Mouse (Mus musculus) MEL (cell line): Measurements from ENCODE around the gene Pnp.

Experiments used
- CHD2 ChIP-seq: IDR thresholded peaks from 2 replicates; pipeline ENCODE4 v1.6.1; 2011; ENCODE audit warnings: low read length, improper control_type of control experiment
- CTCF ChIP-seq, 3 experiments: IDR thresholded peaks in 2 of 3; conservative IDR thresholded peaks in 1 of 3; 2 replicates each; pipeline ENCODE4 v1.5.1; 2011 to 2012; ENCODE audit warnings: low read length in 3 of 3, low read depth in 2 of 3, mild to moderate bottlenecking in 2 of 3, improper control_type of control experiment in 1 of 3, inconsistent platforms in 1 of 3, mixed read lengths in 1 of 3, moderate library complexity in 1 of 3; ENCODE audit not compliant: control insufficient read depth in 1 of 3, insufficient read depth in 1 of 3, poor library complexity in 1 of 3, severe bottlenecking in 1 of 3
- ELF1 ChIP-seq: IDR thresholded peaks from 2 replicates; pipeline ENCODE4 v1.6.1; 2014; ENCODE audit warnings: low read depth, mild to moderate bottlenecking, inconsistent platforms, low read length, improper control_type of control experiment, moderate library complexity
- GABPA ChIP-seq: IDR thresholded peaks from 2 replicates; pipeline ENCODE4 v1.6.1; 2012; ENCODE audit warnings: low read depth, mild to moderate bottlenecking, inconsistent platforms, low read length, improper control_type of control experiment, moderate library complexity
- GATA1 ChIP-seq: IDR thresholded peaks from 2 replicates; pipeline ENCODE4 v1.6.1; 2011; ENCODE audit warnings: low read depth, low read length, improper control_type of control experiment
- MAFK ChIP-seq: IDR thresholded peaks from 2 replicates; pipeline ENCODE4 v1.6.1; 2011; ENCODE audit warnings: low read depth, mild to moderate bottlenecking, low read length, improper control_type of control experiment, borderline replicate concordance
- MEF2A ChIP-seq: IDR thresholded peaks from 2 replicates; pipeline ENCODE4 v1.6.1; 2014; ENCODE audit warnings: low read depth, mild to moderate bottlenecking, inconsistent platforms, low read length, improper control_type of control experiment; ENCODE audit not compliant: poor library complexity, insufficient replicate concordance, severe bottlenecking; ENCODE audit errors: extremely low read depth
- POLR2A ChIP-seq, 2 experiments: IDR thresholded peaks; 2 replicates each; pipeline ENCODE4 v1.6.1; 2011 to 2012; ENCODE audit warnings: low read length in 2 of 2, mild to moderate bottlenecking in 2 of 2, control low read depth in 1 of 2, improper control_type of control experiment in 1 of 2, low read depth in 1 of 2, moderate library complexity in 1 of 2; ENCODE audit not compliant: control insufficient read depth in 1 of 2, insufficient read depth in 1 of 2, poor library complexity in 1 of 2
- USF1 ChIP-seq: IDR thresholded peaks from 2 replicates; pipeline ENCODE4 v1.6.1; 2014; ENCODE audit warnings: low read depth, mild to moderate bottlenecking, inconsistent platforms, low read length, improper control_type of control experiment, moderate library complexity
- ZNF384 ChIP-seq: IDR thresholded peaks from 2 replicates; pipeline ENCODE4 v1.6.1; 2012; ENCODE audit warnings: low read depth, mild to moderate bottlenecking, inconsistent platforms, low read length, improper control_type of control experiment

- TF ChIP-seq CTCF (IDR thresholded peaks at IDR 0.05 in 2 of 3, conservative IDR thresholded peaks at IDR 0.05 in 1 of 3; ENCODE audit: control insufficient read depth in 1 of 3, insufficient read depth in 1 of 3, low read depth in 2 of 3, low read length in 3 of 3, poor library complexity in 1 of 3, severe bottlenecking in 1 of 3) (no peak), CHD2 (no peak), GATA1 (no peak), POLR2A (IDR thresholded peaks at IDR 0.05; ENCODE audit: control insufficient read depth in 1 of 2, insufficient read depth in 1 of 2, low read depth in 1 of 2, low read length in 2 of 2, poor library complexity in 1 of 2) (no peak), ELF1 (no peak), MEF2A (no peak), MAFK (no peak), ZNF384 (no peak), USF1 (no peak), GABPA (no peak)
Observed at GRCm38 (mm10) chr14:50892091-50892490, 38.8 kb upstream of the Pnp start.
